Mouse (Mus musculus) CD8-positive naive resting alpha-beta T cell, adult 2 months (primary cell): ENCODE data around the gene Glcci1.

ENCODE experiments used
- DNase-seq, 2 experiments: peaks; one replicate each; pipeline ENCODE4 v3.0.0; 2022; ENCODE audit warnings: low read depth in 2 of 2, low spot score in 2 of 2

Glcci1 gene

GRCm38 (mm10) chr6:8545780-8546179 lies 36.4 kb downstream of the Glcci1 start:
- no peak for DNase-seq

GRCm38 (mm10) chr6:8551155-8551554 lies 41.8 kb downstream of the Glcci1 start:
- no peak for DNase-seq

GRCm38 (mm10) chr6:8556849-8557571 lies 47.6 kb downstream of the Glcci1 start:
- no peak for DNase-seq

- no peak for DNase-seq
Observed at GRCm38 (mm10) chr6:8560682-8561081, 51.3 kb downstream of the Glcci1 start.

GRCm38 (mm10) chr6:8582377-8582776 lies 73.0 kb downstream of the Glcci1 start:
- DNase-seq = no peak

GRCm38 (mm10) chr6:8583892-8584291 lies 74.5 kb downstream of the Glcci1 start:
- DNase-seq = no peak

- no peak for DNase-seq
Observed at GRCm38 (mm10) chr6:8591665-8592064, 82.3 kb downstream of the Glcci1 start.

- DNase-seq = no peak
Observed at GRCm38 (mm10) chr6:8617369-8617768, 108.0 kb downstream of the Glcci1 start.

- DNase-seq = no peak
Observed at GRCm38 (mm10) chr6:8619582-8620350, 110.4 kb downstream of the Glcci1 start.

GRCm38 (mm10) chr6:8623045-8623444 lies 113.6 kb downstream of the Glcci1 start:
- no peak for DNase-seq

- DNase-seq = no peak
Observed at GRCm38 (mm10) chr6:8628226-8628625, 118.8 kb downstream of the Glcci1 start.

- DNase-seq = no peak
Observed at GRCm38 (mm10) chr6:8628715-8629267, 119.4 kb downstream of the Glcci1 start.

GRCm38 (mm10) chr6:8630531-8630930 lies 121.1 kb downstream of the Glcci1 start:
- no peak for DNase-seq

GRCm38 (mm10) chr6:8631362-8631761 lies 122.0 kb downstream of the Glcci1 start:
- no peak for DNase-seq

- DNase-seq = no peak
Observed at GRCm38 (mm10) chr6:8631986-8632632, 122.7 kb downstream of the Glcci1 start.

GRCm38 (mm10) chr6:8632701-8633100 lies 123.3 kb downstream of the Glcci1 start:
- DNase-seq = no peak

- no peak for DNase-seq
Observed at GRCm38 (mm10) chr6:8638122-8638521, 128.7 kb downstream of the Glcci1 start.

- no peak for DNase-seq
Observed at GRCm38 (mm10) chr6:8638899-8639298, 129.5 kb downstream of the Glcci1 start.

- no peak for DNase-seq
Observed at GRCm38 (mm10) chr6:8639526-8639925, 130.1 kb downstream of the Glcci1 start.

- no peak for DNase-seq
Observed at GRCm38 (mm10) chr6:8640863-8641262, 131.5 kb downstream of the Glcci1 start.

- no peak for DNase-seq
Observed at GRCm38 (mm10) chr6:8644703-8645102, 135.3 kb downstream of the Glcci1 start.

GRCm38 (mm10) chr6:8645708-8646107 lies 136.3 kb downstream of the Glcci1 start:
- DNase-seq = no peak
